Mouse (Mus musculus): ENCODE measurements around the gene Itih2.

DNA sequence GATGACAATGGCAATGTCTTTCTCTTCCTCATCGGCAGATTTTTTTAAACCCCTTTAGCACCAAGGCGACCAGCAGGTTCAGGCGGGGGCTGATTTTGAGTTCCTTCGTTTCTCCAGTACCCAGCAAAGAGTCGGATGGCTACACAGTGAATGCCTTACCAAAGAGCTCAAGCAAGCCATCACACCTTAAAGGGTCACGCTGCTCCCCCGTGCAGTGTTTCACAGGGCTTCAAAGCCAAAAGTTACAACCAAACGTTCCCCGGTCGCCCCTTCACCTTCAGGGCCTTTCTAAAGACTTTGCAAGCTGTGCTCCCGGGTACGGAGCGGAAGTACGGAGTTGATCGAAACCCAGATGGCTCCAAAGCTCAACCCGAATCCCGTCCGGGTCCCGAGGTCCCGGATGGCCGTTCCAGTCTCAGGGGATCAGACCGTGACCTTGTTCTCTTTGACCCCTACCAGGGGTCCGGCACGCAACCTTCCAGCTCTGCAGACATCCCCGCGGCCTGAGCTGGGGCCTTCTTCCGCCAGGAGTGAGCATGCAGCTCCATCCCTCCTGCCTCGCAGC, 51.4 kb downstream of the Itih2 start:
- TF ChIP-seq MAFK (IDR thresholded peaks at IDR 0.05; ENCODE audit: insufficient read depth, low read depth, low read length) (no peak), ZNF384 (IDR thresholded peaks at IDR 0.05; ENCODE audit: low read depth, low read length) (no peak), ZC3H11A (IDR thresholded peaks at IDR 0.05; ENCODE audit: borderline replicate concordance, low read depth, low read length) (no peak)

All from ES-E14 (cell line).